Mouse (Mus musculus) ES-E14 (cell line): ENCODE measurements around the gene Ppcs. TPM values are rescaled to one million over a fixed set of nuclear protein-coding genes. Genes with fewer than 3 reads are reported as not detected.

Source experiments
- DNase-seq: peaks from one replicate; pipeline ENCODE4 v3.0.0-alpha.2; 2013; ENCODE audit warnings: low read depth, low spot score
- H3K27ac ChIP-seq: 2 replicates; pipeline ENCODE4 v1.5.1; 2012; ENCODE audit warnings: low read depth, mild to moderate bottlenecking, low read length, moderate library complexity, mixed read lengths; ENCODE audit not compliant: poor library complexity, insufficient read depth, severe bottlenecking
- H3K36me3 ChIP-seq: 2 replicates; pipeline ENCODE4 v1.6.1; 2012; ENCODE audit warnings: mild to moderate bottlenecking, low read length, moderate library complexity, mixed read lengths; ENCODE audit not compliant: control insufficient read depth, poor library complexity, insufficient read depth, severe bottlenecking
- H3K4me1 ChIP-seq, 2 experiments: fragments of 150-350 bp in 1 of 2; sonication (generic) in 1 of 2; 2 replicates each; pipeline ENCODE4 v1.6.1; 2012; ENCODE audit warnings: low read length in 2 of 2, mild to moderate bottlenecking in 1 of 2, mixed read lengths in 1 of 2; ENCODE audit not compliant: control insufficient read depth in 2 of 2, insufficient read depth in 2 of 2, poor library complexity in 1 of 2
- H3K4me3 ChIP-seq, 2 experiments: fragments of 150-350 bp in 1 of 2; sonication (generic) in 1 of 2; 2 replicates each; pipeline ENCODE4 v1.5.1; 2012; ENCODE audit warnings: low read length in 2 of 2, low read depth in 1 of 2, mild to moderate bottlenecking in 1 of 2, mixed read lengths in 1 of 2; ENCODE audit not compliant: insufficient read depth in 1 of 2, poor library complexity in 1 of 2, severe bottlenecking in 1 of 2
- H3K9ac ChIP-seq: 2 replicates; pipeline ENCODE4 v1.6.1; 2012; ENCODE audit warnings: low read depth, mild to moderate bottlenecking, low read length, mixed read lengths; ENCODE audit not compliant: poor library complexity, insufficient read depth, severe bottlenecking
- H3K9me3 ChIP-seq: fragments of 150-350 bp; sonication (generic); 2 replicates; pipeline ENCODE4 v1.6.1; 2012; ENCODE audit warnings: low read depth, mild to moderate bottlenecking, low read length; ENCODE audit not compliant: control insufficient read depth, insufficient read depth
- CHD2 ChIP-seq: IDR thresholded peaks from 2 replicates; pipeline ENCODE4 v1.6.1; 2014; ENCODE audit warnings: mild to moderate bottlenecking, low read depth, low read length, inconsistent platforms
- HCFC1 ChIP-seq: IDR thresholded peaks from 2 replicates; pipeline ENCODE4 v1.6.1; 2012; ENCODE audit warnings: low read length, inconsistent platforms, borderline replicate concordance; ENCODE audit not compliant: insufficient read depth
- MAFK ChIP-seq: IDR thresholded peaks from 2 replicates; pipeline ENCODE4 v1.6.1; 2014; ENCODE audit warnings: mild to moderate bottlenecking, low read depth, low read length, inconsistent platforms; ENCODE audit not compliant: insufficient read depth
- ZC3H11A ChIP-seq: IDR thresholded peaks from 2 replicates; pipeline ENCODE4 v1.6.1; 2012; ENCODE audit warnings: low read depth, mild to moderate bottlenecking, inconsistent platforms, low read length, borderline replicate concordance
- ZNF384 ChIP-seq: IDR thresholded peaks from 2 replicates; pipeline ENCODE4 v1.6.1; 2012; ENCODE audit warnings: low read depth, low read length, inconsistent platforms
- in situ Hi-C, 2 experiments: fragments of 600-800 bp; cut with MboI; formaldehyde crosslinking; loops; one replicate each; pipeline ENCODE4 v1.15.1; 2025; ENCODE audit warnings: low sequenced_read_pairs in 2 of 2, inconsistent platforms in 1 of 2; ENCODE audit not compliant: unreplicated experiment in 2 of 2
- total RNA-seq: library from RNA; depleted of rRNA; stranded (reverse); fragments of 300-350 nt; gene quantifications from 2 replicates; pipeline ENCODE4 v1.2.3, GENCODE M21; 2012

The Ppcs gene
- total RNA-seq, 1 experiment, result 30.4 TPM

DNA sequence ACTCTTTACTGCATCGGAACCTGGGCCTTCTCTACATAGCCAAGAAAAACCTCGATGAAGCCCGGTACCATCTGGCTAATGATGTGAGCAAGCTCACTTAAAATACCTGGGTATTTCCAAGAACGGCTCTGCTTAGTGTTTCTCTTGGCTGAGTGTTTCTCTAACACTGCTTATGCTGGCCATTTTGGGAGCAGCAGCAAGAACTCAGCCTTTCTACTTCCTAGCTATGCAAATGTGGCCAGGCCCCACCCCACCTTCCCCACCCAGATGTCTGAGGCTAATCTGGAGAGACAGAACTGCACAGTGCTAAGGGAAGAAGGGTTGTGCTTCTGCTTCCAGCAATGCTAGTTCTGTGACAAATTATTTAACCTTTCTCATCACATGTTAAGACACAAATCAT lies 19.6 kb upstream of the Ppcs start:
- TF ChIP-seq HCFC1 (no peak), CHD2 (no peak), ZNF384 (no peak), MAFK (no peak), ZC3H11A (no peak)
- Histone ChIP-seq H3K27ac (no peak overlapping the region), H3K36me3 (no peaks in the 10 kb centered on the region), H3K4me3 (no peak overlapping the region), H3K9ac (no peak overlapping the region; the same call in 1 of the 2 replicates), H3K9me3 (no peaks in the 10 kb centered on the region), H3K4me1 (peaks cover 3 to 16% of the 10 kb centered on the region in 2 experiments; a peak in 3 of 4 replicates)
- in situ Hi-C loops, result no loop called here
- peak; percentile 24 for DNase-seq

GRCm38 (mm10) chr4:119437936-119438335 lies 15.7 kb upstream of the Ppcs start:
- Histone ChIP-seq H3K9ac (no peak overlapping the region), H3K4me3 (no peak overlapping the region), H3K27ac (no peak overlapping the region), H3K36me3 (no peaks in the 10 kb centered on the region), H3K4me1 (peaks cover 3 to 8% of the 10 kb centered on the region in 2 experiments; a peak in 3 of 4 replicates), H3K9me3 (no peaks in the 10 kb centered on the region)
- DNase-seq, result no peak
- in situ Hi-C loops, result no loop called here
- TF ChIP-seq ZNF384 (no peak), CHD2 (no peak), MAFK (no peak), HCFC1 (no peak), ZC3H11A (no peak)

DNA sequence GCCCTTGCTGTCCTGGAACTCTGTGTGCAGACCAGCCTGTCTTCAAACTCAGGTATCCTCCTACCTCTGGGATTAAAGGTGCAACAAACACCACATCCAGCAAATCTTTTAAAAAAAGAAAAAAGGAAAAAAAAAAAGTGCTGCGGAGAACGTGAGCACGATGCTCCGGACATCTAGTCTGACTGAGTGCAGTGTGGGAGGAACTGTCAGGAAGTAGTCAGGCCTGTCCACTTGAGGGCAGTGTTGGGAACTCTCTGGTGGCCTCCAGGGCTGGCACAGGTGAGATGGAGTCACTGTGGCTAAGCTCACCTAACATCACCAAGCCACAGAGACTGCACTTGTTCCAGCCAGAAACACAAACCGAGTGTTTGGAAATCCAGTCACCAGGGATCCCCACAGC lies 8.5 kb upstream of the Ppcs start:
- TF ChIP-seq MAFK (no peak), ZNF384 (0 out of 2 replicates have a peak, but pooled peaks have one; percentile 27), ZC3H11A (peak; percentile 28; the same call in 1 of the 2 replicates), CHD2 (no peak), HCFC1 (no peak)
- H3K9me3 ChIP-seq, result no peaks in the 10 kb centered on the region
- H3K27ac ChIP-seq, result no peak overlapping the region
- no peak overlapping the region for H3K9ac ChIP-seq
- no peak overlapping the region for H3K4me3 ChIP-seq
- in situ Hi-C loops, result no loop called here
- peak; percentile 26 for DNase-seq
- no peaks in the 10 kb centered on the region for H3K4me1 ChIP-seq
- H3K36me3 ChIP-seq, result no peaks in the 10 kb centered on the region

GRCm38 (mm10) chr4:119427680-119428079 lies 5.5 kb upstream of the Ppcs start:
- in situ Hi-C loops, result no loop called here
- Histone ChIP-seq H3K4me1 (peaks cover 0 to 2% of the 10 kb centered on the region in 2 experiments; a peak in 2 of 4 replicates), H3K9me3 (no peaks in the 10 kb centered on the region), H3K9ac (no peak overlapping the region), H3K27ac (no peak overlapping the region), H3K4me3 (no peak overlapping the region), H3K36me3 (no peaks in the 10 kb centered on the region)
- TF ChIP-seq ZNF384 (no peak), MAFK (no peak)
- DNase-seq, result no peak

DNA sequence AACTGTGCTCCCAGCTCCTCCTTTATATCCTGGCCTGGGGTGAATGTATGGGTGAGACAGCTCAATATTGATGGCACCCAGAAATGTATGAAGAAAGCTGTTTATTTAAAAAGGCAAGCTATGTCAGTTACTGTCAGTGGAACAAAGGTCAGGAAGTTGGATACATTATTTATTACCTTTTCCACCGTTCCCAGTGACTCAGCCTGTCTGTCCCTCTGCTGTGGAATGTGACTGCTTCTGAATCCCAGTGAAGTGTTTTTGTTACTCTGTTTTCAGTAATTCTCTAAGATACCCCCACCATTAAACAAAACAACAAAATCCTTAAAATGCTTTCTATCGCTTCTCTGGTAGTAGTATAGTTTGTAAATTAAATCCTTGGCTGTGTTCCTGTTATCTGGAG lies 3.4 kb upstream of the Ppcs start:
- H3K36me3 ChIP-seq, result no peaks in the 10 kb centered on the region
- H3K9ac ChIP-seq, result no peak overlapping the region
- H3K9me3 ChIP-seq, result no peaks in the 10 kb centered on the region
- in situ Hi-C loops, result no loop called here
- H3K4me1 ChIP-seq, result peaks cover 0 to 6% of the 10 kb centered on the region in 2 experiments; a peak in 3 of 4 replicates
- DNase-seq, result no peak
- no peak overlapping the region for H3K4me3 ChIP-seq
- TF ChIP-seq CHD2, result no peak
- no peak for TF ChIP-seq ZNF384
- no peak for TF ChIP-seq ZC3H11A
- no peak for TF ChIP-seq MAFK
- TF ChIP-seq HCFC1, result no peak
- no peak overlapping the region for H3K27ac ChIP-seq
